Mouse (Mus musculus): ENCODE results near the gene Olfr59. TPM values are rescaled to one million over a fixed set of nuclear protein-coding genes. Genes with fewer than 3 reads are reported as not detected.

Olfr59 gene
- polyA plus RNA-seq, 2 experiments: not detected

GRCm38 (mm10) chr11:74328781-74329180 is 45.2 kb downstream of the Olfr59 start:
- no peaks in the 10 kb centered on the region for H3K27me3 ChIP-seq (ENCODE audit: control insufficient read depth, insufficient read depth, low read length)
- no peak overlapping the region for H3K4me3 ChIP-seq (ENCODE audit: insufficient read depth in 1 of 2, low read depth in 2 of 2, low read length in 2 of 2)
- no peak overlapping the region for H3K4me2 ChIP-seq (ENCODE audit: low read depth)
- H3K27ac ChIP-seq: no peak overlapping the region
- TF ChIP-seq EP300 (IDR thresholded peaks at IDR 0.05; ENCODE audit: low read depth): no peak
- TF ChIP-seq CTCF (IDR thresholded peaks at IDR 0.05; ENCODE audit: low read depth): no peak
- DNase-seq (ENCODE audit: low read depth in 3 of 3, low spot score in 3 of 3) (no peak), ATAC-seq (ENCODE audit: insufficient read depth) (no peak)
- no peaks in the 10 kb centered on the region for H3K4me1 ChIP-seq (replicated peaks; ENCODE audit: control insufficient read depth in 2 of 2, insufficient read depth in 2 of 2, low read length in 1 of 2)
- H3K9me3 ChIP-seq (ENCODE audit: control insufficient read depth, low read length): no peaks in the 10 kb centered on the region
- H3K9ac ChIP-seq (replicated peaks): no peak overlapping the region
- no peaks in the 10 kb centered on the region for H3K36me3 ChIP-seq (replicated peaks; ENCODE audit: control insufficient read depth, insufficient read depth, low read depth)

DNA sequence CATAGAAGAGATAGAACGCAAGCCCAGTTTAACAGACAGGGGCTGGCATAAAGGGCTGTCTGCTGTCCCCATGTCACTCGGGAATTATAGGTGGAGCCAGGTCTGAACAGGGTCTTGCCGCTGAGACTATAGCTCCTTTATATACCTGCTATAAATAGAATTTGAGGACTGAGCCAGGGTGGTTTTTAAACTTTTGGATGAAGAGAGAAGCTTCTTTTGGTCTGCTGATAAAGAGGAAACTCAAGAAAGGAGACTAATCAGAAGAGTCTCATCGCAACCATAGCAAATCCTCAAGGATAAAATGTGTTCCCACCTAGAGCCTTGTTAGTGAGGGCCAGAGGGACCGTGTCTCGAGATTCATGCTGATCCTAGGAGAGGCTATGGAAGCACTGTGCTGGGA is 54.4 kb downstream of the Olfr59 start, which contains the start of gene Olfr410:
Gene Olfr410 (minus strand): TSS at position 101 of the 400 bp plus-strand sequence.
- no peaks in the 10 kb centered on the region for H3K9me3 ChIP-seq (ENCODE audit: control insufficient read depth, low read length)
- no peak within 1 kb of the TSS for H3K9ac ChIP-seq (replicated peaks)
- H3K4me3 ChIP-seq (ENCODE audit: insufficient read depth in 1 of 2, low read depth in 2 of 2, low read length in 2 of 2): no peak within 1 kb of the TSS
- no peak within 1 kb of the TSS for H3K27ac ChIP-seq
- H3K4me2 ChIP-seq (ENCODE audit: low read depth): no peak within 1 kb of the TSS
- no peaks in the 10 kb centered on the region for H3K4me1 ChIP-seq (replicated peaks; ENCODE audit: control insufficient read depth in 2 of 2, insufficient read depth in 2 of 2, low read length in 1 of 2)
- no peaks in the 10 kb centered on the region for H3K36me3 ChIP-seq (replicated peaks; ENCODE audit: control insufficient read depth, insufficient read depth, low read depth)
- H3K27me3 ChIP-seq (ENCODE audit: control insufficient read depth, insufficient read depth, low read length): no peaks in the 10 kb centered on the region
- no peak for TF ChIP-seq CTCF (IDR thresholded peaks at IDR 0.05; ENCODE audit: low read depth)
- TF ChIP-seq EP300 (IDR thresholded peaks at IDR 0.05; ENCODE audit: low read depth): no peak
- 53% methylated on average over 6 of the region's 6 CpGs for WGBS (ENCODE audit: insufficient replicate concordance)
- ATAC-seq (ENCODE audit: insufficient read depth) (no peak), DNase-seq (ENCODE audit: low read depth in 3 of 3, low spot score in 3 of 3) (no peak)

Other genes with a start within 250 kb of the Olfr59 start
- gene Olfr139, start 227.2 kb upstream of the Olfr59 start, polyA plus RNA-seq (2012; rRNA removed): not detected in 2 replicates
- gene Olfr139, start 227.2 kb upstream of the Olfr59 start, polyA plus RNA-seq (2014; fragmentation: Nextera tagmentation; extraction: Ambion mirVana): not detected in 2 replicates
- gene Olfr399, start 227.1 kb upstream of the Olfr59 start, polyA plus RNA-seq (2012; rRNA removed): not detected in 2 replicates
- not detected in 2 replicates for gene Olfr399, start 227.1 kb upstream of the Olfr59 start, polyA plus RNA-seq (2014; fragmentation: Nextera tagmentation; extraction: Ambion mirVana)
- gene Zfp616, start 213.8 kb upstream of the Olfr59 start, polyA plus RNA-seq (2012; rRNA removed): not detected in 2 replicates
- gene Zfp616, start 213.8 kb upstream of the Olfr59 start, polyA plus RNA-seq (2014; fragmentation: Nextera tagmentation; extraction: Ambion mirVana): not detected in 2 replicates
- not detected in 2 replicates for gene Olfr401, start 170.0 kb upstream of the Olfr59 start, polyA plus RNA-seq (2012; rRNA removed)
- gene Olfr401, start 170.0 kb upstream of the Olfr59 start, polyA plus RNA-seq (2014; fragmentation: Nextera tagmentation; extraction: Ambion mirVana): not detected in 2 replicates
- not detected in 2 replicates for gene Olfr402, start 130.2 kb upstream of the Olfr59 start, polyA plus RNA-seq (2012; rRNA removed)
- not detected in 2 replicates for gene Olfr402, start 130.2 kb upstream of the Olfr59 start, polyA plus RNA-seq (2014; fragmentation: Nextera tagmentation; extraction: Ambion mirVana)
- gene Olfr403, start 97.5 kb upstream of the Olfr59 start, polyA plus RNA-seq (2012; rRNA removed): not detected in 2 replicates
- not detected in 2 replicates for gene Olfr403, start 97.5 kb upstream of the Olfr59 start, polyA plus RNA-seq (2014; fragmentation: Nextera tagmentation; extraction: Ambion mirVana)
- not detected in 2 replicates for gene Olfr43, start 72.4 kb upstream of the Olfr59 start, polyA plus RNA-seq (2012; rRNA removed)
- gene Olfr43, start 72.4 kb upstream of the Olfr59 start, polyA plus RNA-seq (2014; fragmentation: Nextera tagmentation; extraction: Ambion mirVana): not detected in 2 replicates
- gene Olfr406, start 23.9 kb upstream of the Olfr59 start, polyA plus RNA-seq (2012; rRNA removed): not detected in 2 replicates
- not detected in 2 replicates for gene Olfr406, start 23.9 kb upstream of the Olfr59 start, polyA plus RNA-seq (2014; fragmentation: Nextera tagmentation; extraction: Ambion mirVana)
- not detected in 2 replicates for gene Olfr410, start 54.3 kb downstream of the Olfr59 start, polyA plus RNA-seq (2012; rRNA removed)
- not detected in 2 replicates for gene Olfr410, start 54.3 kb downstream of the Olfr59 start, polyA plus RNA-seq (2014; fragmentation: Nextera tagmentation; extraction: Ambion mirVana)
- not detected in 2 replicates for gene Olfr411, start 68.9 kb downstream of the Olfr59 start, polyA plus RNA-seq (2012; rRNA removed)
- gene Olfr411, start 68.9 kb downstream of the Olfr59 start, polyA plus RNA-seq (2014; fragmentation: Nextera tagmentation; extraction: Ambion mirVana): not detected in 2 replicates
- not detected in 2 replicates for gene Olfr412, start 78.3 kb downstream of the Olfr59 start, polyA plus RNA-seq (2012; rRNA removed)
- gene Olfr412, start 78.3 kb downstream of the Olfr59 start, polyA plus RNA-seq (2014; fragmentation: Nextera tagmentation; extraction: Ambion mirVana): not detected in 2 replicates